Mouse (Mus musculus): ENCODE results near the gene Akr1a1. TPM values are rescaled to one million over a fixed set of nuclear protein-coding genes. Genes with fewer than 3 reads are reported as not detected.
"Not testable (repeated sequence)": the region's sequence is repeated elsewhere in the genome, so short reads cannot be mapped to it uniquely, and the experiment has no call there.

Akr1a1 gene
- total RNA-seq, 2 experiments from 2014 or later: 822 to 909 TPM

- DNase-seq (ENCODE audit: low spot score in 2 of 2): not testable (repeated sequence)
These were observed 8.4 kb upstream of the Akr1a1 start for GRCm38 (mm10) chr4:116659916-116660315.

GRCm38 (mm10) chr4:116659474-116659873 lies 8.0 kb upstream of the Akr1a1 start:
- peak in 1 of 2 experiments; percentile 38 for DNase-seq (ENCODE audit: low spot score in 2 of 2)

- DNase-seq (ENCODE audit: low spot score in 2 of 2): no peak
These were observed 6.5 kb upstream of the Akr1a1 start for GRCm38 (mm10) chr4:116657971-116658370.

GRCm38 (mm10) chr4:116655658-116656057 lies 4.2 kb upstream of the Akr1a1 start:
- DNase-seq (ENCODE audit: low spot score in 2 of 2): no peak

- no peak for DNase-seq (ENCODE audit: low spot score in 2 of 2)
These were observed 3.6 kb upstream of the Akr1a1 start for GRCm38 (mm10) chr4:116655100-116655499.

GRCm38 (mm10) chr4:116653228-116653627 lies 1.7 kb upstream of the Akr1a1 start:
- DNase-seq (ENCODE audit: low spot score in 2 of 2): peak; percentile 50 to 62

GRCm38 (mm10) chr4:116651797-116652135 lies 286 bp upstream of the Akr1a1 start:
- no peak for DNase-seq (ENCODE audit: low spot score in 2 of 2)

- no peak for DNase-seq (ENCODE audit: low spot score in 2 of 2)
These were observed 1.1 kb downstream of the Akr1a1 start for GRCm38 (mm10) chr4:116650365-116650764.

GRCm38 (mm10) chr4:116649411-116649810 lies 2.1 kb downstream of the Akr1a1 start:
- no peak for DNase-seq (ENCODE audit: low spot score in 2 of 2)

- no peak for DNase-seq (ENCODE audit: low spot score in 2 of 2)
These were observed 5.9 kb downstream of the Akr1a1 start for GRCm38 (mm10) chr4:116645624-116646023.

- no peak for DNase-seq (ENCODE audit: low spot score in 2 of 2)
These were observed 7.2 kb downstream of the Akr1a1 start for GRCm38 (mm10) chr4:116644326-116644725.

GRCm38 (mm10) chr4:116642071-116642470 lies 9.4 kb downstream of the Akr1a1 start:
- DNase-seq (ENCODE audit: low spot score in 2 of 2): no peak

GRCm38 (mm10) chr4:116638821-116639220 lies 12.7 kb downstream of the Akr1a1 start:
- DNase-seq (ENCODE audit: low spot score in 2 of 2): no peak

GRCm38 (mm10) chr4:116635197-116635596 lies 16.3 kb downstream of the Akr1a1 start:
- no peak for DNase-seq (ENCODE audit: low spot score in 2 of 2)

GRCm38 (mm10) chr4:116627722-116628662 lies 23.5 kb downstream of the Akr1a1 start, which contains the start of gene Nasp:
Gene Nasp (minus strand): TSS chr4:116627941.
- DNase-seq (ENCODE audit: low spot score in 2 of 2): peak; percentile 55 to 71

GRCm38 (mm10) chr4:116627359-116627716 lies 24.1 kb downstream of the Akr1a1 start:
- peak; percentile 86 to 88 for DNase-seq (ENCODE audit: low spot score in 2 of 2)

- DNase-seq (ENCODE audit: low spot score in 2 of 2): peak; percentile 72 to 74
These were observed 24.7 kb downstream of the Akr1a1 start for GRCm38 (mm10) chr4:116626658-116627358.

GRCm38 (mm10) chr4:116624831-116625230 lies 26.6 kb downstream of the Akr1a1 start:
- DNase-seq (ENCODE audit: low spot score in 2 of 2): no peak

- DNase-seq (ENCODE audit: low spot score in 2 of 2): no peak
These were observed 36.2 kb downstream of the Akr1a1 start for GRCm38 (mm10) chr4:116615237-116615636.

- DNase-seq (ENCODE audit: low spot score in 2 of 2): no peak
These were observed 38.9 kb downstream of the Akr1a1 start for GRCm38 (mm10) chr4:116612621-116613020.

GRCm38 (mm10) chr4:116596978-116597881 lies 54.2 kb downstream of the Akr1a1 start:
- DNase-seq (ENCODE audit: low spot score in 2 of 2): peak; percentile 84 to 89
